Mouse (Mus musculus): Measurements from ENCODE around the gene Zfpm1. TPM values are rescaled to one million over a fixed set of nuclear protein-coding genes. Genes with fewer than 3 reads are reported as not detected.
A peak's percentile ranks its signal among the peaks of the same experiment; 100 is the strongest.

The Zfpm1 gene
- polyA plus RNA-seq (2015; fragmentation: Nextera tagmentation; extraction: Ambion mirVana): 7.7 and 9.8 TPM in 2 replicates

DNA sequence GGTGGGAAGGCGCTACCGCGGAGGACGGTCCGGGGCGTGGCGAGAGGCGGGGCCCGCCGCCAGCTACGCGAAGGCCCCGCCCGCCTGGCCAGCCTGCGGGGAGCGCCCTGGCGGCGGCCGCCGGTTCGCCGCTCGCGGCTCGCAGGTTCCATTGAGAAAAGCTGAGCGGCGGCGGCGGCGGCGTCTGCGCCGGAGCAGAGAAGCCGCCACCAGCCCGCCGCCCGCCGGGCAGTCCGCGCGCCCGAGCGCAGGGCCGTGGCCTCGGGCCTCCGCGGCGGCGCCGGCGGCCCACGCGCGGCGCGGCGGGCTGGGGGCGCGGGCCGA, at the start of gene Zfpm1:
Gene Zfpm1 (plus strand): TSS at position 107 of the 324 bp plus-strand sequence.
- Histone ChIP-seq H3K27me3 (replicated peaks; ENCODE audit: control insufficient read depth, insufficient read depth, low read length) (no peaks in the 10 kb centered on the region), H3K36me3 (ENCODE audit: control insufficient read depth, insufficient read depth) (no peaks in the 10 kb centered on the region; the same call in 1 of the 2 replicates), H3K9me3 (ENCODE audit: control insufficient read depth) (no peaks in the 10 kb centered on the region), H3K9ac (ENCODE audit: low read depth, low read length) (peak within 1 kb of the TSS; percentile 85), H3K4me3 (ENCODE audit: low read depth, low read length) (peak within 1 kb of the TSS; percentile 85), H3K27ac (ENCODE audit: low read depth, low read length) (peak within 1 kb of the TSS; percentile 89), H3K4me1 (replicated peaks; ENCODE audit: control insufficient read depth, insufficient read depth, low read length) (peaks cover 23% of the 10 kb centered on the region), H3K4me2 (replicated peaks; ENCODE audit: low read depth) (peak within 1 kb of the TSS; percentile 97)
- TF ChIP-seq CTCF (IDR thresholded peaks at IDR 0.05; ENCODE audit: low read depth): peak; percentile 10; the same call in 1 of the 2 replicates
- WGBS: under 1% methylated on average over 46 of the region's 60 CpGs
- no peak for ATAC-seq

DNA sequence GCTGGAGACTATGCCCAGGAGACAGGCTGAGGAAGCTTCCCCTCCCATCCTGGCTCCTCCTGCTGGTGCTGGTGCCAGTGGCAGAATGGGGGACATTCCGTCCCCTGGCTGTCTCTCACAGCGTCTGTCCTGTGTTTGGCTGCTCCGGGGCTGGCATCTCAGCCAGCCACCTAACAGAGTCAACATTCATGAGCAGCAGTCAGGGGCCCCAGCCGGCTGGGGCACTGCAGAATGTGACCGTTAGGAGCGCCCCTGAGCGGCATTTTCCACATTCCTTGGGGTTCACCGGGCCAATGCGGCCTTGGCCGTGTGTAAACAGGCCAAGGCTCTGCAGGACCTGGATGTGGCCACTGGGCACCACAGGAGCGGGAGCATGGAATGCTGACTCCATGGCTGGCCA, 47.9 kb upstream of the Zfpm1 start:
- Histone ChIP-seq H3K36me3 (ENCODE audit: control insufficient read depth, insufficient read depth) (no peaks in the 10 kb centered on the region), H3K4me2 (replicated peaks; ENCODE audit: low read depth) (no peak overlapping the region), H3K9ac (ENCODE audit: low read depth, low read length) (no peak overlapping the region), H3K4me3 (ENCODE audit: low read depth, low read length) (no peak overlapping the region), H3K9me3 (ENCODE audit: control insufficient read depth) (no peaks in the 10 kb centered on the region), H3K27ac (ENCODE audit: low read depth, low read length) (no peak overlapping the region), H3K4me1 (replicated peaks; ENCODE audit: control insufficient read depth, insufficient read depth, low read length) (no peaks in the 10 kb centered on the region), H3K27me3 (replicated peaks; ENCODE audit: control insufficient read depth, insufficient read depth, low read length) (peaks cover 28% of the 10 kb centered on the region)
- TF ChIP-seq CTCF (IDR thresholded peaks at IDR 0.05; ENCODE audit: low read depth): peak; percentile 56; the same call in 1 of the 2 replicates
- ATAC-seq: no peak
- 28% methylated on average over 11 of the region's 11 CpGs for WGBS

DNA sequence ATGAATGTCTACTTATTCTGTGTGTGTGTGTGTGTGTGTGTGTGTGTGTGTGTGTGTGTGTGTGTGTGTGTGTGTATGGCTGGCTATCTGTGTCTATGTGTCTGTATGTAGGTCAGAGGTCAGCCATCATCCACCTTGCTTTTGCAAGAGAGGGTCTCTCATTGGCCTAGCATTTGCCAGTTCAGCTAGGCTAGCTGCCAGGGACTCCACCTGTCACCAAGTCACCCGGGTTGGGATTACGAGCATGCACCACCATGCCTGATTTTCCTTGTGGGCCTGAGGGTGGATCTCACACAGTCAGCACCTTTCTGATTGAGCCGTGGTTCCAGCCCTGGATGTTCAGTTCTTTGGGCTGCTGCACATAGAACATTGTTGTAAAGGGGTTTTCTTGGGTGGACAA, 45.4 kb upstream of the Zfpm1 start:
- Histone ChIP-seq H3K4me1 (replicated peaks; ENCODE audit: control insufficient read depth, insufficient read depth, low read length) (no peaks in the 10 kb centered on the region), H3K4me2 (replicated peaks; ENCODE audit: low read depth) (no peak overlapping the region), H3K27ac (ENCODE audit: low read depth, low read length) (no peak overlapping the region), H3K36me3 (ENCODE audit: control insufficient read depth, insufficient read depth) (no peaks in the 10 kb centered on the region), H3K4me3 (ENCODE audit: low read depth, low read length) (no peak overlapping the region), H3K27me3 (replicated peaks; ENCODE audit: control insufficient read depth, insufficient read depth, low read length) (peaks cover 4% of the 10 kb centered on the region), H3K9ac (ENCODE audit: low read depth, low read length) (no peak overlapping the region), H3K9me3 (ENCODE audit: control insufficient read depth) (no peaks in the 10 kb centered on the region)
- WGBS: 90% methylated on average over 3 of the region's 3 CpGs
- ATAC-seq: no peak
- no peak for TF ChIP-seq CTCF (IDR thresholded peaks at IDR 0.05; ENCODE audit: low read depth)

DNA sequence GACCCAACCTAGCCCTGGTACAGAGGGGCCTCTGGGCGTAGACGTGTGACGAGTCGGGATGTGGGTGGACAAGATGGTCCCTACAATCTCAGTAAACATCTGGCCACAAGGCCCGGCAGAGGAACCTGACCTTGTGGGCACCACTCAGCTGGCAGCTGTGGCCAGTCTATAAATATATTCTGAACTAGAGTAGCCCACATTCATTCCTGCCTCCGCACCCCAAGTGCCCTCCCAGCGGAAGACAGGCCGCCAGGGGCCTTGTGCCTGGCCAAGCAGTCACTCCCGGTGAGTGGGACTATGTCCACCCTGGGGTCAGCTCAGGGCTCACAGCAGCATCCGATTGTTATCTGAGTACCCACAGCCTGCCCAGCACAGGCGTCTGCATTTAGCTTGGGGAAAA, 43.7 kb upstream of the Zfpm1 start:
- Histone ChIP-seq H3K9ac (ENCODE audit: low read depth, low read length) (no peak overlapping the region), H3K27ac (ENCODE audit: low read depth, low read length) (no peak overlapping the region), H3K9me3 (ENCODE audit: control insufficient read depth) (no peaks in the 10 kb centered on the region), H3K27me3 (replicated peaks; ENCODE audit: control insufficient read depth, insufficient read depth, low read length) (no peaks in the 10 kb centered on the region; the same call in 1 of the 2 replicates), H3K4me3 (ENCODE audit: low read depth, low read length) (no peak overlapping the region), H3K4me2 (replicated peaks; ENCODE audit: low read depth) (no peak overlapping the region), H3K4me1 (replicated peaks; ENCODE audit: control insufficient read depth, insufficient read depth, low read length) (no peaks in the 10 kb centered on the region), H3K36me3 (ENCODE audit: control insufficient read depth, insufficient read depth) (no peaks in the 10 kb centered on the region)
- TF ChIP-seq CTCF (IDR thresholded peaks at IDR 0.05; ENCODE audit: low read depth): no peak
- ATAC-seq: no peak
- 62% methylated on average over 11 of the region's 11 CpGs for WGBS

DNA sequence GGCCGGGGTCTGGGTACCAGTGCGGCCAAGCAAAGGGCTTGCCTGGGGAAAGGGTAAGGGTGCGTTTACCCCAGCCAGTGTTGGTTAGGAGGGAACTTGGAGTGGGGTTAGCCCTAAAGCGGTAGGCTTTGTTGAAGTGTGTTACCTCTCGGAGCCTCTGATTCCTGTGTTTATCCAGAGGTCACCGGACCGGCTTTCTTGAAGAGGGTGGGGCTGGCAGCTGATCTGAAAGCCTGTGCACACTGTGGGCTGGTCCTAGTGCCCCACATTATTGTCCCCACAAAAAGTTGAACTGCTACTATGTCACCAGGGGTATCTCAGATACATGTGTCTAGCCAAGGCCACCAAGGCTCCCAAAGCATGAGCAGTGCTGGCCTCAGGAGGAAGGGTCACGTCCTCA, 43.2 kb upstream of the Zfpm1 start:
- ATAC-seq: no peak

DNA sequence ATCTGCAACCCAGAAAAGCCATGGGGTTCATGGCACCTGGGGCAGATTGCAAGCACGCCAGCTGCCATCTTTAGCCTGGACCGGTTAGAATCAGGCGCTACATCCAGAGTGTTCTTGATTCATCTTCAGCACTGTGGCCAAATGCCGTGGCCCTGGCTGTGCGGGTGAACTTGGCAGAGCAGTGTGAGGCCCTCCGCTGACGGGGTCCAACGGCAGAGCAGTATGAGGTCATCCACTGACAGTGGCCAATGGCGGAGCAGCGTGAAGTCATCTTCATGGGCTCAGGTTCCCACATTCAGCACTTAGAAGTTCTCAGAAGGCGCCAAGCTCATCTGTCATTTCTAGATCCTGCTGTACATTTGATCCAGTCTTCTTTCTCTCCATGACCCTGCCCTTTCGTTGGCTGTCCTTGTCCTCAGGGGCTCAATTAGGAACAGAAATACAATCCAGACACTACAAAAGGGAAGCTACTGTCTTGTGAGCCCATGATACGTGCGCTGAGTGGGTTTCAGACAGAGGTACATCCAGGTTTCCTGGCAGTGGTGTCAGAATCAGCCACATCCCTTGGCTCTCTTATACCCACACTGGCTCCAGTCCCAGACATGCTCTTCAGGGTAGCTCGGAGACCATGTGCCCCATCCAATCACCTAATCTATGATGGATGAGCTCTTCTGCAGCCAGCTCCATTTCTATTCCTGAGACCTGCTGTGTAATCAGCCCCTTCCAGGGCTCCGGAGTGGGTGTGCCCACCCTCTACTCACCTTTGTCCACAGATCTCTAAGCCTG, 41.5 kb upstream of the Zfpm1 start:
- Histone ChIP-seq H3K4me1 (replicated peaks; ENCODE audit: control insufficient read depth, insufficient read depth, low read length) (no peaks in the 10 kb centered on the region), H3K9ac (ENCODE audit: low read depth, low read length) (no peak overlapping the region), H3K27ac (ENCODE audit: low read depth, low read length) (no peak overlapping the region), H3K9me3 (ENCODE audit: control insufficient read depth) (no peaks in the 10 kb centered on the region), H3K4me3 (ENCODE audit: low read depth, low read length) (no peak overlapping the region), H3K4me2 (replicated peaks; ENCODE audit: low read depth) (no peak overlapping the region), H3K36me3 (ENCODE audit: control insufficient read depth, insufficient read depth) (no peaks in the 10 kb centered on the region), H3K27me3 (replicated peaks; ENCODE audit: control insufficient read depth, insufficient read depth, low read length) (no peaks in the 10 kb centered on the region)
- no peak for TF ChIP-seq CTCF (IDR thresholded peaks at IDR 0.05; ENCODE audit: low read depth)
- no peak for ATAC-seq
- 86% methylated on average over 16 of the region's 16 CpGs for WGBS

More for the DNA sequence above, 43.2 kb upstream of the Zfpm1 start:
- TF ChIP-seq CTCF (IDR thresholded peaks at IDR 0.05; ENCODE audit: low read depth): no peak
- Histone ChIP-seq H3K9ac (ENCODE audit: low read depth, low read length) (no peak overlapping the region), H3K36me3 (ENCODE audit: control insufficient read depth, insufficient read depth) (no peaks in the 10 kb centered on the region), H3K9me3 (ENCODE audit: control insufficient read depth) (no peaks in the 10 kb centered on the region), H3K4me1 (replicated peaks; ENCODE audit: control insufficient read depth, insufficient read depth, low read length) (no peaks in the 10 kb centered on the region), H3K4me2 (replicated peaks; ENCODE audit: low read depth) (no peak overlapping the region), H3K4me3 (ENCODE audit: low read depth, low read length) (no peak overlapping the region), H3K27ac (ENCODE audit: low read depth, low read length) (no peak overlapping the region), H3K27me3 (replicated peaks; ENCODE audit: control insufficient read depth, insufficient read depth, low read length) (no peaks in the 10 kb centered on the region)
- 24% methylated on average over 8 of the region's 8 CpGs for WGBS
